Mouse (Mus musculus) kidney, adult 9 months (tissue): ENCODE data around the gene Flrt1.
"Not testable (repeated sequence)": the region's sequence is repeated elsewhere in the genome, so short reads cannot be mapped to it uniquely, and the experiment has no call there.

Experiments
- DNase-seq: peaks from one replicate; pipeline ENCODE4 v3.0.0; 2022

The Flrt1 gene

DNA sequence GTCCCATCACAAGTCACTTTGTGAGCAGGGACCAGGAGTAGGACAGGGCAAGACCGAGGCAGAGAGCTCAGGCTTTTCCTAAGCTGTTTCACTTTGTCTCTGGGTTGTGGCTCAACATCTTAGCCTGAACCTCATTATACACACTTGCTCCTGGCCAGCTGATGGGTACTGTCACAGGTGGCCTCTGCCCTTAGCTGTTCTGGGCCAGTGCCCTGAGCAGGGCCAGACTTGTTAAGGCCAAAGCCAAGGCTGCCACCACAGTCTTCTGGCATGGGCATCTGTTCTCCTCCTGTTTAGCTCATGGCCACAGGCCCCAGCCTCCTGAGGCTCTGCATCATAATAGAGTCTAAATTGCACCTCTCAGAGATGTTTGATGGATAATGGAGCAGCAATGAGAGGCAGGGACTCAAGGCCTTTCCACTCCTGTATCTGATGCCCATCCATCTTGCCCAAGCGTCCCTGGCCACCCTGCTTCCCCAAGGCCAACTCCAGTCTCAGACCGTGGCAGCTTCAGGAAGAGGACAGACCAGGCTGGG lies 5.8 kb downstream of the Flrt1 start:
- DNase-seq, result no peak

- no peak for DNase-seq
Observed at GRCm38 (mm10) chr19:7092756-7093155, 12.8 kb downstream of the Flrt1 start.

GRCm38 (mm10) chr19:7091448-7092050 lies 14.0 kb downstream of the Flrt1 start:
- DNase-seq, result no peak

GRCm38 (mm10) chr19:7090369-7091064 lies 15.0 kb downstream of the Flrt1 start:
- no peak for DNase-seq

GRCm38 (mm10) chr19:7089842-7090251 lies 15.7 kb downstream of the Flrt1 start:
- no peak for DNase-seq

- DNase-seq, result no peak
Observed at GRCm38 (mm10) chr19:7089050-7089449, 16.5 kb downstream of the Flrt1 start.

- DNase-seq, result no peak
Observed at GRCm38 (mm10) chr19:7088558-7088957, 17.0 kb downstream of the Flrt1 start.

GRCm38 (mm10) chr19:7084734-7085133 lies 20.8 kb downstream of the Flrt1 start:
- DNase-seq, result no peak

DNA sequence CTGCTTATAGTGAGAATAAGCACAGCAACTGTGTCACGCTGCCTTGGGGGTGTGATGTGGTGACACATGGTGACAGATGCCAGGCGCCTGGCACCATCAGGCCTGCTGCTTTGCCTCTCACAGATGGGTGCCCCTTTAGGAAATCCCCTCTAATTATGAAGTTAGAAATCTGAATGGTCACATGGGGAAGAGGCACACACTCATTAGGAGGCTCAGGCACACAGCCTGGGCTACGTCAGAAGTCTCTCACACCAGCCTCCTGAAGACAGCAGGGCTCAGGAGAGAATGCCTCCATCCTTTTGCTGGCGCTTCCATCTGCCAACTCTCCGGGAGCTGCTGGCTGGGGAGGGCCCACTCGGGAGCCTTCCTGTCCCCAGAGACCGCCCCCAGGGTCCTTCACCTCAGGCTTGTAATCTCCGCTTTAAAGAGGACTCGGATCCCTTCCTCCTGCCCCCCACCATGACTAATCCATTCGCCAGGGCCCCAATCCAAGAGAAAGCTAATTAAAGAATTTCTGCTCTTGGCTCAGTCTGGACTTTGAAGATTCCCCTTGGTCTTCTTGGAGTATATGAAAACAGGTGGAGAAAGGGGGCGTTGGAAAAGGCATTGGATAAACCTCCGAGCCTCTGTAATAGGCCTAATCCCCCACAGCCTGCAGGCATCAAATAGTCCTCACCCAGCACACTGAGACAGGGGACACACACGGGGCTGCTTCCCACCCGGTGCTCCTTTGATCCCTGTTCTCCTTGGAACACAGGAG lies 22.3 kb downstream of the Flrt1 start:
- no peak for DNase-seq

DNA sequence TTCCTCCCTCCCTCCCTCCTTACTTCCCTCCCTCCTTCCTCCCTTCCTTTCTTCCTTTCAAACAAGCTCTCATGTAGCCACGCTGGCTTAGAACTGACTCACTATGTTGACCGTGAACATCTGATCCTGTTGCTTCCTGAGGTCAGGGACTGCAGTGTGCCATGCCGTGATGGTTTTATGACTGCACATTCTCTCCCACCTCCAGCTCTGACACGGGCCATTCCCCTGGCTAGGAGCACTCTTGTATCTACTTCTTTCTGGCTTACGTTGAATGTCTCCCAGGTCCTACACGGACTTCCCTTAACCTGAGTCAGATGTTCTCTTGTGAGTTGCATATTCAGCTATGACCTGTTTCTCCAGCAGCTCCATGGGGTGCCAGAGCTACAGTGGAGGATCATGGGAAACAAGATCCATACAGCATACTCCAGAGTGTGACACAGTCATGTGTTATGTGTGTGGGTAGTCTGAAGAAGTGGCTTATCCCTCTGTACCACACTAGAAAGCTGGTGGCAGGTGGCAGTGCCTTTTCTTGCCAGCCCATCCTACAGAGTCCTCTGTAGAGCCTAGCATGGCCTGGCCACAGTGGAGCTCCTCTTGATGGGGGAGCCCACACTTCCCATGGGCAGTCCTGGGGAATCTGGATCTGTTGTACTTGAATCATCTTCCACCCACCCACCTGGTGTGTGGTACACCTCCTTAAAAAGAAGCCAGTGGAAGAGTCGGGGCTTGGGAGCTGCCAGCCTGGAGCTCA lies 23.8 kb downstream of the Flrt1 start:
- no peak for DNase-seq

- no peak for DNase-seq
Observed at GRCm38 (mm10) chr19:7078271-7078670, 27.3 kb downstream of the Flrt1 start.

DNA sequence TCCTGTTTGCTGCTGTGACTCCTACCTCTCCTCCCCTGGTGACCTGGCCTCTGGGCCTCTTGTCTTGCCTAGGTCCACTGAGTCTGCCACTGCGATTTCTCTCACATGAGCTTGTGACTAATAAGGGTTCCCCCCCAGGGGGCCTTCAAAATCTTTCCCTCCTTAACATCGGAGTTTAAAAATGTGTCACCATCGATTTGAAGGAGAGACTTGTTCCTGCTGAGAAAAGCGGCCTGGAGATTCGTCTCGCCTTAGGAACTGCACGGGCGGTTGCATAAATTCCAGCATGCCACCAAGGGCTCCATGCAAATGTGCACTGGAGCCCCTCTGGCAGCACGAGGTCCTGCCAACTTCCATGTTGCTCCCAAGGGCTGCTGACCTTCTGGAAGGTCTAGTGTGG lies 27.9 kb downstream of the Flrt1 start:
- no peak for DNase-seq

GRCm38 (mm10) chr19:7075336-7075735 lies 30.2 kb downstream of the Flrt1 start:
- DNase-seq, result not testable (repeated sequence)

- no peak for DNase-seq
Observed at GRCm38 (mm10) chr19:7073997-7074781, 31.3 kb downstream of the Flrt1 start.

- DNase-seq, result peak; percentile 74
Observed at GRCm38 (mm10) chr19:7072221-7072620, 33.3 kb downstream of the Flrt1 start.

GRCm38 (mm10) chr19:7070775-7071174 lies 34.8 kb downstream of the Flrt1 start:
- no peak for DNase-seq

DNA sequence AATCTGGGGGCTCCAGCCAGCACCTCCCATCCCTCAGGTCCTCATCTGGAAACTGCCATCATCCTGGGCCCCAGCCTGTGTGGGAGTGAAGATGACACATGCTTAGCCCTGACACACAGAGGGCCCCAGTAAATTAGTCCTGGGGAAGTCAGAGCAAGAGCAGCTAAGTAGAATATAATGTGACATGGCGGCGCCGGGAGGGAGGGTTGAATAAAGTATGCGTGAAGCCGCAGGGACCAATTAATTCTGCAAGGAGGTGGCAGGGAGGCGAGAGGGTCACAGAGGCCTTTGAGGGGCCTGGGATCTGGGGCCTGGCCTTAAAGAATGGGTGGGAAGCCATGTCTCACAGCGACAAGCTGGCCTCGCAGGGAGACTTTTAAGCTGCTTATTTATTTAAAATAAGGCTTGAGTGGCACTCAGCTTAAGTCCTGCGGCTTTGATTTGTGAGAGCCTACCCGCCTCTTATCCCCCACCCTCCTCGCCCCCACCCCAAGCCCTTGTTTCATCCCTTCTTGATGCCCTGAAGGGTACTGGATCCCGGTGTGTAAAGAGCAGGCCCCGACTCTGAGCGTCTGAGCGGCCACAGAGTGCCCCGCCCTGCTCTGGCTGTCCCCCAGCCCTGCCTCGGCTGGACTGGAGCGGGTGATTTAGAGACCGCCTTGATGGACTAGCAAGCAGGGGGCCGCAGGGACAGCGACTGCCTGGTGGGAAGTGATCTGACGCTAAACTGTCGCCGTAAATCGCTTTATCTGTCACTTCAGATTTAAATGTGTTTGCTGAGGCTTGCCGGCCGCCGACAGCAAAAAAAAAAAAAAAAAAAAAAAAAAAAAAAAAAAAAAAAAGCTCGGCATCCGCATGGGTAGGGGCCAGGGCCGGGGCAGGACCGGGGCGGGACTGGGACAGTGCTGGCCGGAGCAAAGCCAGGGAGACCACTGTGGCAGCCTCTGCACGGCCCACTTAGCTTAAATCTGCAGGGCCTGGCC lies 35.5 kb downstream of the Flrt1 start:
- no peak for DNase-seq

DNA sequence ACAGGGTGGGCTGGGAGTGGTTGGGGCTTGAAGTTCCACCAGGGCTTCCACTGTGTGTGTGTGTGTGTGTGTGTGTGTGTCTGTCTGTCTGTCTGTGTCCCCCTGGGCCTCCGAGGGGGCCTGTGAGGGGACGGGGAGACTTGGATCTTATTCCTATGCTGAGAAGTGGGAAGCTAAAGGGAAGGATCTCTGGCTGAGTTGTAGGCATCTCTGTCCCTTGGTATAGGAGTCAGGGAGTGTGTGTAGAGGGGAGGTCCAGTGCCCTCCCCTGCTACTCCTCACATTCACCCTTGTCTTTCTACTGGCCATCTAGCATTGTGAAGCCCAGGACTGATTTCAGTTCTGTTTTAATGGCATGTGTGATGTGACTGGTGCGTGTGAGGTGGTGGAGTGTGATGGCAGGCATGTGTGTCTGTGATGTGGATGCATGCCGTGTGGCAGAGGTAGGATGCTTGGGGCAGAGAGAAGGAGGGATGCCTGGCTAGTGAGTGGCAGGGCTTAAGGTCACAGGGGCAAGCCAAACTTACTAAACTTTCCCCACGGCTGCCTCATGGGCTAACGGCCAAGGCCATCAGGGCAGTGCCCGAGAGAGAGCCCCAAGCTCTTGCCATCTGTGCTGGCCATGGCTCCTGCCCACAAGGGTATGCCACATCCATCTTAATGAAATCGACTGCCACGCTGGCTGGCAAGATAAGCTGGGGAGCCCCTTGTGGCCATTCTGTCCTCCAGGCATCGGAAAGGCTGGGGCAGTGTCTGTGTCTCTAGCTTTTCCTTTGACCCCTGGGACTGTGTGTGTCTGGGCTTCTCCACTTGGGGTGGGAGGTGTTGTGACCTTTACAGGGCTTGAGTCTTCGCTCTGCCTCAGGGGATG lies 36.6 kb downstream of the Flrt1 start:
- no peak for DNase-seq

GRCm38 (mm10) chr19:7068136-7068535 lies 37.4 kb downstream of the Flrt1 start:
- peak; percentile 80 for DNase-seq
